Mouse (Mus musculus) C2C12 (cell line): ENCODE measurements at regions not wholly inside any gene's neighbourhood (a gene's known extent, or its start where the extent isn't known, plus 50 kb on each side); places are given as distances from the start of the nearest gene placed in this dataset.

Source experiments
- H3K27me3 ChIP-seq: one replicate; pipeline ENCODE4 v1.6.1; 2011; ENCODE audit not compliant: control insufficient read depth, insufficient read depth, insufficient read length
- H3K36me3 ChIP-seq: one replicate; pipeline ENCODE4 v1.6.1; 2011; ENCODE audit not compliant: control insufficient read depth, insufficient read depth
- H3K4me3 ChIP-seq: one replicate; pipeline ENCODE4 v1.5.1; 2011; ENCODE audit warnings: mild to moderate bottlenecking, control low read depth; ENCODE audit not compliant: poor library complexity, insufficient read depth, severe bottlenecking
- H3K79me2 ChIP-seq: one replicate; pipeline ENCODE4 v1.6.1; 2011; ENCODE audit not compliant: control insufficient read depth, insufficient read depth
- H3K79me3 ChIP-seq: one replicate; pipeline ENCODE4 v1.6.1; 2011; ENCODE audit warnings: low read depth, control low read depth
- H3ac ChIP-seq: one replicate; pipeline ENCODE3; 2011; ENCODE audit warnings: low read depth; ENCODE audit not compliant: control insufficient read depth, insufficient read length
- CEBPB ChIP-seq: IDR thresholded peaks from one replicate; pipeline ENCODE4 v1.6.1; 2011; ENCODE audit warnings: low read depth, mild to moderate bottlenecking, control low read depth, moderate library complexity
- CTCF ChIP-seq: IDR thresholded peaks from one replicate; pipeline ENCODE4 v1.5.1; 2011; ENCODE audit not compliant: control insufficient read depth, insufficient read depth, insufficient read length
- FOSL1 ChIP-seq: IDR thresholded peaks from one replicate; pipeline ENCODE4 v1.8.0; 2011; ENCODE audit warnings: mild to moderate bottlenecking, low read length; ENCODE audit not compliant: poor library complexity, insufficient read depth, severe bottlenecking
- MAX ChIP-seq: IDR thresholded peaks from one replicate; pipeline ENCODE4 v1.6.1; 2011; ENCODE audit warnings: mild to moderate bottlenecking, control low read depth
- MYOD1 ChIP-seq: IDR thresholded peaks from one replicate; pipeline ENCODE4 v1.6.1; 2011; ENCODE audit warnings: low read depth; ENCODE audit not compliant: control insufficient read depth, insufficient read length
- MYOG ChIP-seq: IDR thresholded peaks from one replicate; pipeline ENCODE4 v1.6.1; 2011; ENCODE audit not compliant: control insufficient read depth, insufficient read length; ENCODE audit errors: extremely low read depth
- USF1 ChIP-seq: IDR thresholded peaks from one replicate; pipeline ENCODE4 v1.6.1; 2011; ENCODE audit warnings: low read depth, mild to moderate bottlenecking, control low read depth, moderate library complexity

- no peak overlapping the region for H3K4me3 ChIP-seq
- no peak overlapping the region for H3ac ChIP-seq
- no peaks in the 10 kb centered on the region for H3K27me3 ChIP-seq
- no peaks in the 10 kb centered on the region for H3K79me3 ChIP-seq
- H3K79me2 ChIP-seq, result no peaks in the 10 kb centered on the region
- no peaks in the 10 kb centered on the region for H3K36me3 ChIP-seq
- TF ChIP-seq MAX (peak; percentile 67), MYOD1 (no peak), CEBPB (peak; percentile 63), FOSL1 (peak; percentile 13)
Observed at GRCm38 (mm10) chr3:151117583-151118041, 320.1 kb upstream of the Adgrl4 start.

GRCm38 (mm10) chr3:151124131-151124530, 313.6 kb upstream of the Adgrl4 start:
- Histone ChIP-seq H3K79me2 (no peaks in the 10 kb centered on the region), H3K36me3 (no peaks in the 10 kb centered on the region), H3ac (no peak overlapping the region), H3K79me3 (no peaks in the 10 kb centered on the region), H3K4me3 (no peak overlapping the region), H3K27me3 (no peaks in the 10 kb centered on the region)
- TF ChIP-seq MYOD1 (no peak), FOSL1 (no peak), CEBPB (no peak), USF1 (no peak), MYOG (no peak), MAX (no peak), CTCF (no peak)

- H3K36me3 ChIP-seq, result no peaks in the 10 kb centered on the region
- H3K4me3 ChIP-seq, result no peak overlapping the region
- TF ChIP-seq MYOD1 (no peak), CEBPB (peak; percentile 89), MYOG (no peak), FOSL1 (peak; percentile 35)
- H3K79me2 ChIP-seq, result no peaks in the 10 kb centered on the region
- H3K27me3 ChIP-seq, result no peaks in the 10 kb centered on the region
- no peaks in the 10 kb centered on the region for H3K79me3 ChIP-seq
- H3ac ChIP-seq, result no peak overlapping the region
Observed at GRCm38 (mm10) chr3:151146889-151147288, 290.8 kb upstream of the Adgrl4 start.

- Histone ChIP-seq H3K4me3 (no peak overlapping the region), H3K36me3 (no peaks in the 10 kb centered on the region), H3K27me3 (no peaks in the 10 kb centered on the region), H3K79me2 (no peaks in the 10 kb centered on the region), H3ac (no peak overlapping the region), H3K79me3 (no peaks in the 10 kb centered on the region)
- TF ChIP-seq CEBPB (no peak), MYOD1 (no peak), MAX (no peak), USF1 (no peak), MYOG (no peak), FOSL1 (no peak), CTCF (no peak)
Observed at GRCm38 (mm10) chr3:151153340-151153739, 284.3 kb upstream of the Adgrl4 start.

- Histone ChIP-seq H3K27me3 (no peaks in the 10 kb centered on the region), H3K79me2 (no peaks in the 10 kb centered on the region), H3K79me3 (no peaks in the 10 kb centered on the region), H3K4me3 (no peak overlapping the region), H3ac (no peak overlapping the region), H3K36me3 (no peaks in the 10 kb centered on the region)
- TF ChIP-seq MYOG, result no peak
- peak; percentile 30 for TF ChIP-seq MYOD1
- peak; percentile 69 for TF ChIP-seq CEBPB
- TF ChIP-seq FOSL1, result no peak
- TF ChIP-seq USF1, result no peak
- TF ChIP-seq MAX, result no peak
- TF ChIP-seq CTCF, result no peak
Observed at GRCm38 (mm10) chr3:151160516-151160915, 277.2 kb upstream of the Adgrl4 start.

GRCm38 (mm10) chr3:151182132-151182531, 255.6 kb upstream of the Adgrl4 start:
- H3K79me2 ChIP-seq, result no peaks in the 10 kb centered on the region
- no peaks in the 10 kb centered on the region for H3K79me3 ChIP-seq
- H3K4me3 ChIP-seq, result no peak overlapping the region
- H3K36me3 ChIP-seq, result no peaks in the 10 kb centered on the region
- H3K27me3 ChIP-seq, result no peaks in the 10 kb centered on the region
- TF ChIP-seq MYOD1, result no peak
- no peak for TF ChIP-seq CEBPB
- TF ChIP-seq CTCF, result no peak
- TF ChIP-seq MAX, result no peak
- TF ChIP-seq FOSL1, result no peak
- TF ChIP-seq USF1, result no peak
- TF ChIP-seq MYOG, result no peak
- H3ac ChIP-seq, result no peak overlapping the region
